Mouse (Mus musculus) limb, embryonic 14.5 days (tissue): ENCODE measurements around the gene Ifit3b. TPM values are rescaled to one million over a fixed set of nuclear protein-coding genes. Genes with fewer than 3 reads are reported as not detected.

ENCODE experiments used
- ATAC-seq: fragments of 200-750 bp; cut with Nextera tagmentation; 2 replicates; pipeline ENCODE4 v1.8.0; 2017; ENCODE audit warnings: low read depth, moderate number of reproducible peaks, moderate TSS enrichment; ENCODE audit not compliant: low FRiP score
- DNase-seq: peaks from one replicate; pipeline ENCODE4 v3.0.0-alpha.2; 2015; ENCODE audit warnings: low spot score
- H3K27ac ChIP-seq: fragments of 300-500 bp; sonication (generic); replicated peaks from 2 replicates; pipeline ENCODE4 v1.5.1; 2014; ENCODE audit warnings: low read depth, mild to moderate bottlenecking, low read length, moderate library complexity, mixed read lengths
- H3K27me3 ChIP-seq: fragments of 300-500 bp; sonication (generic); 2 replicates; pipeline ENCODE4 v1.6.1; 2014; ENCODE audit warnings: low read length, mixed read lengths; ENCODE audit not compliant: control insufficient read depth, insufficient read depth
- H3K36me3 ChIP-seq: fragments of 300-500 bp; sonication (generic); 2 replicates; pipeline ENCODE4 v1.6.1; 2014; ENCODE audit warnings: mild to moderate bottlenecking, low read length, moderate library complexity, mixed read lengths; ENCODE audit not compliant: control insufficient read depth, insufficient read depth
- H3K4me1 ChIP-seq: fragments of 300-500 bp; sonication (generic); 2 replicates; pipeline ENCODE4 v1.6.1; 2014; ENCODE audit warnings: antibody characterized with exemption, low read length, mixed read lengths; ENCODE audit not compliant: control insufficient read depth, insufficient read depth
- H3K4me2 ChIP-seq: fragments of 300-500 bp; sonication (generic); replicated peaks from 2 replicates; pipeline ENCODE4 v1.6.1; 2014; ENCODE audit warnings: low read depth, mild to moderate bottlenecking, low read length, moderate library complexity; ENCODE audit not compliant: severe bottlenecking
- H3K4me3 ChIP-seq: fragments of 300-500 bp; sonication (generic); replicated peaks from 2 replicates; pipeline ENCODE4 v1.5.1; 2014; ENCODE audit warnings: low read length
- H3K9ac ChIP-seq: fragments of 300-500 bp; sonication (generic); 2 replicates; pipeline ENCODE4 v1.6.1; 2014; ENCODE audit warnings: mild to moderate bottlenecking, low read depth, low read length, moderate library complexity; ENCODE audit not compliant: severe bottlenecking
- H3K9me3 ChIP-seq: fragments of 300-500 bp; sonication (generic); 2 replicates; pipeline ENCODE4 v1.6.1; 2016; ENCODE audit warnings: low read length; ENCODE audit not compliant: control insufficient read depth
- POLR2A ChIP-seq: fragments of 200-500 bp; IDR thresholded peaks from 2 replicates; pipeline ENCODE4 v1.8.0; 2012; ENCODE audit warnings: inconsistent platforms, mild to moderate bottlenecking, moderate library complexity, borderline replicate concordance; ENCODE audit not compliant: insufficient read depth, insufficient read length; ENCODE audit errors: extremely low read depth
- WGBS: fragments of 180-500 bp; shearing (Covaris S2); extraction: QIAGEN DNeasy Blood & Tissue Kit; methylation state at CpG from one replicate; pipeline ENCODE4 v1.1.7; 2014; 5-methylcytosine and 5-hydroxymethylcytosine counted together
- polyA plus RNA-seq, 2 experiments: library from polyadenylated mRNA; depleted of rRNA in 1 of 2; stranded (reverse) in 1 of 2; unstranded in 1 of 2; fragments of >200 nt; fragmentation: Nextera tagmentation in 1 of 2; extraction: Ambion mirVana in 1 of 2; gene quantifications; 2 replicates each; pipeline versions ENCODE4 v1.2.1 to v1.2.3; 2012 to 2014

Ifit3b gene
- polyA plus RNA-seq, 2 experiments = 0.20 TPM; not detected in 1

- no peak overlapping the region for H3K4me2 ChIP-seq
These were observed 48.9 kb downstream of the Ifit3b start for GRCm38 (mm10) chr19:34656511-34657298.

DNA sequence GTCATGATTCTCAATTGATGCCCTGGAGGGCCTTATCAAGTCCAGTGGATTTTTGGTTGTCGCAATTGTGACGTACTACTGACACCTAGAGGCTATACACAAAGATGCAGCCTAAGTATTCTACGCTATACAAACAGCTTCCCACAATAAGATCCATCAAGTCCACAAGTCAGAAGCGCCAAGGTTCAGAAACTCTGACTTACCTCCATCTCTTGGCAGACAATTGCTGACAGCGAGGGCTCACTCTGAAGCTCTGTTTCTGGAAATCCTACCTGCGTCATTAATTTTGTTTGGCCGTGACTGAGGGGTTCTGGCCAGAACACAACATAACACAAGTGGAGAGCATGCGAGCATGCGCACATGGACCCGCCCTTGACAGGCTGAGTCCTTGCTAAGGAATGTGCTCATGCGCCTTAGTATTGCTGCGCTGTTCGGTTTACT is 54.3 kb downstream of the Ifit3b start:
- no peak overlapping the region for H3K9ac ChIP-seq
- DNase-seq (peak; percentile 85), ATAC-seq (peak; percentile 91)
- no peaks in the 10 kb centered on the region for H3K4me1 ChIP-seq
- no peaks in the 10 kb centered on the region for H3K27me3 ChIP-seq
- no peak for TF ChIP-seq POLR2A
- H3K4me2 ChIP-seq = peak overlapping the region; percentile 47
- 10% methylated on average over 13 of the region's 13 CpGs for WGBS
- no peak overlapping the region for H3K27ac ChIP-seq
- H3K9me3 ChIP-seq = no peaks in the 10 kb centered on the region
- H3K36me3 ChIP-seq = no peaks in the 10 kb centered on the region
- peak overlapping the region; percentile 37 for H3K4me3 ChIP-seq

More at GRCm38 (mm10) chr19:34656511-34657298, 48.9 kb downstream of the Ifit3b start:
- H3K4me1 ChIP-seq = no peaks in the 10 kb centered on the region
- no peaks in the 10 kb centered on the region for H3K36me3 ChIP-seq
- WGBS = 38% methylated on average over 2 of the region's 2 CpGs
- no peak overlapping the region for H3K27ac ChIP-seq
- TF ChIP-seq POLR2A = no peak
- H3K4me3 ChIP-seq = no peak overlapping the region
- no peak for ATAC-seq
- DNase-seq = no peak
- no peaks in the 10 kb centered on the region for H3K27me3 ChIP-seq
- no peak overlapping the region for H3K9ac ChIP-seq
- no peaks in the 10 kb centered on the region for H3K9me3 ChIP-seq

DNA sequence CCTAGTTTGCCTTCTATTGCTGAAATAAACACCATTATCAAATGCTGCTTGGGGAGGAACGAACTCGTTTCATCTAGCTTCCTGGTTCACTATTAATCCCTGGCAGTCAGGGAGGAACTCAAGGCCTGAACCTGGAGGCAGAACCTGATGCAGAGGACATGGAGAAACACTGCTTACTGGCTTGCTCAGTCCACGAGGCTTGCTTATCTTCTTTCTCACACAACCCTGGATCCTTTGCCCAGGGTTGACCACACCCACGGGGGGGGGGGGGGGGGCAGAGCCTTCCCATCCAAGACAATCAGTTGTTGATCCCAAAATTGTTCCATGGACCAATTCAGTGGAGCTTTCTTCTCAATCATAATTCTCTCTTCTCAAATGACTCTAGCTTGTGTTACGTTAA is 55.0 kb downstream of the Ifit3b start:
- Histone ChIP-seq H3K9ac (no peak overlapping the region), H3K4me1 (no peaks in the 10 kb centered on the region), H3K27ac (no peak overlapping the region), H3K27me3 (no peaks in the 10 kb centered on the region), H3K9me3 (no peaks in the 10 kb centered on the region), H3K4me3 (no peak overlapping the region), H3K36me3 (no peaks in the 10 kb centered on the region), H3K4me2 (peak overlapping the region; percentile 47; the same call in 1 of the 2 replicates)
- WGBS = 43% methylated on average over 5 of the region's 5 CpGs
- no peak for TF ChIP-seq POLR2A
- ATAC-seq (no peak), DNase-seq (no peak)

Other genes with a start within 250 kb of the Ifit3b start
- 42.0 and 51.6 TPM in 2 replicates for gene Ch25h, start 132.8 kb upstream of the Ifit3b start, polyA plus RNA-seq (2012; rRNA removed)
- 29.3 and 31.3 TPM in 2 replicates for gene Ch25h, start 132.8 kb upstream of the Ifit3b start, polyA plus RNA-seq (2014; fragmentation: Nextera tagmentation; extraction: Ambion mirVana)
- 40.9 and 45.1 TPM in 2 replicates for gene Lipa, start 80.5 kb upstream of the Ifit3b start, polyA plus RNA-seq (2012; rRNA removed)
- 55.0 and 57.1 TPM in 2 replicates for gene Lipa, start 80.5 kb upstream of the Ifit3b start, polyA plus RNA-seq (2014; fragmentation: Nextera tagmentation; extraction: Ambion mirVana)
- gene Ifit2, start 57.3 kb upstream of the Ifit3b start, polyA plus RNA-seq (2012; rRNA removed) = 5.2 and 5.3 TPM in 2 replicates
- 13.4 and 13.5 TPM in 2 replicates for gene Ifit2, start 57.3 kb upstream of the Ifit3b start, polyA plus RNA-seq (2014; fragmentation: Nextera tagmentation; extraction: Ambion mirVana)
- 0.73 and 1.2 TPM in 2 replicates for gene Ifit3, start 24.4 kb upstream of the Ifit3b start, polyA plus RNA-seq (2012; rRNA removed)
- 0.95 and 2.0 TPM in 2 replicates for gene Ifit3, start 24.4 kb upstream of the Ifit3b start, polyA plus RNA-seq (2014; fragmentation: Nextera tagmentation; extraction: Ambion mirVana)
- 0.31 and 0.36 TPM in 2 replicates for gene Ifit1bl1, start 6.0 kb upstream of the Ifit3b start, polyA plus RNA-seq (2012; rRNA removed)
- 0.43 and 0.51 TPM in 2 replicates for gene Ifit1bl1, start 6.0 kb upstream of the Ifit3b start, polyA plus RNA-seq (2014; fragmentation: Nextera tagmentation; extraction: Ambion mirVana)
- gene Ifit1bl2, start 32.8 kb downstream of the Ifit3b start, polyA plus RNA-seq (2012; rRNA removed) = 0.12 and 0.18 TPM in 2 replicates
- gene Ifit1bl2, start 32.8 kb downstream of the Ifit3b start, polyA plus RNA-seq (2014; fragmentation: Nextera tagmentation; extraction: Ambion mirVana) = 0.22 and 0.37 TPM in 2 replicates
- 0.28 and 0.49 TPM in 2 replicates for gene Ifit1, start 32.9 kb downstream of the Ifit3b start, polyA plus RNA-seq (2012; rRNA removed)
- gene Ifit1, start 32.9 kb downstream of the Ifit3b start, polyA plus RNA-seq (2014; fragmentation: Nextera tagmentation; extraction: Ambion mirVana) = 0.72 and 0.98 TPM in 2 replicates
- gene Slc16a12, start 139.3 kb downstream of the Ifit3b start, polyA plus RNA-seq (2012; rRNA removed) = 0.45 and 0.73 TPM in 2 replicates
- gene Slc16a12, start 139.3 kb downstream of the Ifit3b start, polyA plus RNA-seq (2014; fragmentation: Nextera tagmentation; extraction: Ambion mirVana) = 0.66 and 1.3 TPM in 2 replicates